Mouse (Mus musculus) forebrain, embryonic 15.5 days (tissue): ENCODE measurements around the gene Mrpl22. TPM values are rescaled to one million over a fixed set of nuclear protein-coding genes. Genes with fewer than 3 reads are reported as not detected.
A peak's percentile ranks its signal among the peaks of the same experiment; 100 is the strongest.

Source experiments
- ATAC-seq: fragments of 200-750 bp; cut with Nextera tagmentation; replicated peaks from 2 replicates; pipeline ENCODE4 v1.8.0; 2017; ENCODE audit warnings: mild to moderate bottlenecking, moderate TSS enrichment, moderate library complexity
- H3K27ac ChIP-seq: fragments of 300-500 bp; sonication (generic); replicated peaks from 2 replicates; pipeline ENCODE4 v1.5.1; 2015; ENCODE audit warnings: mild to moderate bottlenecking, inconsistent platforms
- H3K27me3 ChIP-seq: fragments of 300-500 bp; sonication (generic); 2 replicates; pipeline ENCODE4 v1.6.1; 2015; ENCODE audit warnings: inconsistent platforms
- H3K36me3 ChIP-seq: fragments of 300-500 bp; sonication (generic); 2 replicates; pipeline ENCODE4 v1.6.1; 2015; ENCODE audit warnings: mild to moderate bottlenecking, inconsistent platforms
- H3K4me1 ChIP-seq: fragments of 300-500 bp; sonication (generic); 2 replicates; pipeline ENCODE4 v1.6.1; 2015; ENCODE audit warnings: inconsistent platforms
- H3K4me2 ChIP-seq: fragments of 300-500 bp; sonication (generic); replicated peaks from 2 replicates; pipeline ENCODE4 v1.6.1; 2015; ENCODE audit warnings: mild to moderate bottlenecking, inconsistent platforms
- H3K4me3 ChIP-seq: fragments of 300-500 bp; sonication (generic); 2 replicates; pipeline ENCODE4 v1.5.1; 2015; ENCODE audit warnings: mild to moderate bottlenecking, inconsistent platforms
- H3K9ac ChIP-seq: fragments of 300-500 bp; sonication (generic); replicated peaks from 2 replicates; pipeline ENCODE4 v1.6.1; 2015; ENCODE audit warnings: mild to moderate bottlenecking, inconsistent platforms
- H3K9me3 ChIP-seq: fragments of 300-500 bp; sonication (generic); 2 replicates; pipeline ENCODE4 v1.6.1; 2016; ENCODE audit warnings: inconsistent platforms
- WGBS: fragments of 180-500 bp; shearing (Covaris S2); methylation state at CpG from one replicate; pipeline ENCODE4 v1.1.7; 2015; ENCODE audit warnings: mixed read lengths; 5-methylcytosine and 5-hydroxymethylcytosine counted together
- polyA plus RNA-seq: library from polyadenylated mRNA; unstranded; fragments of >200 nt; fragmentation: Nextera tagmentation; extraction: Ambion mirVana; gene quantifications from 2 replicates; pipeline ENCODE4 v1.2.1, GENCODE M21; 2015

Mrpl22 gene
- 106 and 107 TPM in 2 replicates for polyA plus RNA-seq

DNA sequence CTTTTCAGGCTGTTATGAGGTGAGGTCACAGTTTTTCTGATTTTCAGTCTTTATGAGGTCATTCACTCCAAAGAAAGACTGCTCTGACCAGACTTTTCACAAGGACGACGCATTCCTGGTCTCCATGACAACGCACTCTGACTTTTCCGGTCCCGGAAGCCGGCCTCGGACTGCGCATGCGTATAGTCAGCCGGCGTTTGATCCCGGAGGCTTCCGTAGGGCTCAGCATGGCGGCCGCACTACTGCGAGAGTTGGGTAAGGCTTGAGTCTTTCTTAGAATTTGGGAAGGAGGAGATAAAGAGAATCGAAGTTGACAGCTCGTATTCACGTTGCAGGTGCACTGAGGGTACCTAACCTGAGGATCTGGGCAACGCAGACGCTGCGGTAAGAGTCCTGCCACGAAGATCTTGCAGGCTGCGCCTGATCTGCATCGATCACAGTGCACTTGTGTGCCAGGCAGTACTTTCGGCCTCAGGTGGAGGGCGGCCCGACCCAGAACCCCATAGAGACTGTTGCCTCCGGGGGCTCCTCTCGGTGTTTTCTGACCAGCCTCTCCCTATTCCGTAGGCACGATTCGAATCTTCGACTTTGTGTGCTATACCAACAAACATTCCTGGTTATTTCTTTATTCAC lies at the start of gene Mrpl22:
Gene Mrpl22, plus strand, starts transcription at position 203 of the 633 bp plus-strand sequence.
- peaks cover 22% of the 10 kb centered on the region for H3K4me1 ChIP-seq
- peak; percentile 71 for ATAC-seq
- peaks cover 23% of the 10 kb centered on the region for H3K36me3 ChIP-seq
- 0 out of 2 replicates have a peak within 1 kb of the TSS, but pooled peaks have one; percentile 1 for H3K27ac ChIP-seq
- peak within 1 kb of the TSS; percentile 52 for H3K9ac ChIP-seq
- no peaks in the 10 kb centered on the region for H3K27me3 ChIP-seq
- peak within 1 kb of the TSS; percentile 55 for H3K4me3 ChIP-seq
- WGBS, result under 1% methylated on average over 34 of the region's 34 CpGs
- H3K4me2 ChIP-seq, result peak within 1 kb of the TSS; percentile 68
- no peaks in the 10 kb centered on the region for H3K9me3 ChIP-seq

DNA sequence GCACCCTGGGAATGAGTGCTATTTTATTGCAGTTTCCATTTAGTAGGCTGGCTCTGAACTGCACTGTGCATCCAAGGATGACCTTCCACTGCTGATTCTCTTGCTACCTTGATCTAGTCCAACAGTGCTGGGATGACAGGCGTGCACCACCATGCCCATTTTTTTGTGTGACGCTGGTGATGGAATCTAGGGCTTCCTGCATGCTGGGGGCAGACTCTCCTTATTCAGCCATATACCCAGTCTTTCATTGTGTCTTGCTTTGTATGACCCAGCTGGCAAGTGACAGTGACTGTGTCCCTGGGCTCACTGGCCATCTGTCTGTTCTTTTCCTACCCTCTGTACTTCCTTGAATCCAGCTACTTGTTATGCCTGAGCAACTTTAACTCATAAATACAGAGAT lies 47.8 kb upstream of the Mrpl22 start:
- no peaks in the 10 kb centered on the region for H3K9me3 ChIP-seq
- peaks cover 4% of the 10 kb centered on the region; the same call in 1 of the 2 replicates for H3K4me1 ChIP-seq
- H3K4me2 ChIP-seq, result no peak overlapping the region
- no peak overlapping the region for H3K9ac ChIP-seq
- WGBS, result 84% methylated on average over 2 of the region's 2 CpGs
- H3K4me3 ChIP-seq, result no peak overlapping the region
- H3K36me3 ChIP-seq, result peaks cover 63% of the 10 kb centered on the region
- H3K27ac ChIP-seq, result no peak overlapping the region
- ATAC-seq, result no peak
- H3K27me3 ChIP-seq, result no peaks in the 10 kb centered on the region

DNA sequence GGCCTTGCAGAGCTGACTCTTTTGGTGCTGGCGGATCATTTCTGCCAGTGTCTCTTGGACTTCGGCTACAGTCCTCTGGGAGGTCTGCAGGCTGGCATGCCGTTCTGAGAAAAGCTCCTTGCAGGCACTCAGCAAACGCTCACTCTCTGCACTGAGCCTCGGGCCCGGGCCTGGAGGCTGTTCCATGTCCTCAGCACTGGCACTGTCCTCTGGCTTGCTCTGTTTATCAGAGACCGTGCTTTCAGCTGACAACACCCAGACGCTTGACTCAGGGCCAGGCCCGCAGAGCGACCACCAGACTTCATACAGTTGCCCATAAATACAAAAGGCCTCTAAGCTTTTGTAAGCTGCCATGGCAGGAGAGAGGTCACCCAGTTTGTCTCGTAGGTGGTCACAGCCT lies 46.4 kb upstream of the Mrpl22 start:
- Histone ChIP-seq H3K36me3 (peaks cover 67% of the 10 kb centered on the region), H3K9ac (no peak overlapping the region), H3K4me1 (peaks cover 4% of the 10 kb centered on the region; the same call in 1 of the 2 replicates), H3K27me3 (no peaks in the 10 kb centered on the region), H3K9me3 (no peaks in the 10 kb centered on the region), H3K4me3 (no peak overlapping the region), H3K4me2 (no peak overlapping the region), H3K27ac (no peak overlapping the region)
- 88% methylated on average over 11 of the region's 11 CpGs for WGBS
- ATAC-seq, result no peak

DNA sequence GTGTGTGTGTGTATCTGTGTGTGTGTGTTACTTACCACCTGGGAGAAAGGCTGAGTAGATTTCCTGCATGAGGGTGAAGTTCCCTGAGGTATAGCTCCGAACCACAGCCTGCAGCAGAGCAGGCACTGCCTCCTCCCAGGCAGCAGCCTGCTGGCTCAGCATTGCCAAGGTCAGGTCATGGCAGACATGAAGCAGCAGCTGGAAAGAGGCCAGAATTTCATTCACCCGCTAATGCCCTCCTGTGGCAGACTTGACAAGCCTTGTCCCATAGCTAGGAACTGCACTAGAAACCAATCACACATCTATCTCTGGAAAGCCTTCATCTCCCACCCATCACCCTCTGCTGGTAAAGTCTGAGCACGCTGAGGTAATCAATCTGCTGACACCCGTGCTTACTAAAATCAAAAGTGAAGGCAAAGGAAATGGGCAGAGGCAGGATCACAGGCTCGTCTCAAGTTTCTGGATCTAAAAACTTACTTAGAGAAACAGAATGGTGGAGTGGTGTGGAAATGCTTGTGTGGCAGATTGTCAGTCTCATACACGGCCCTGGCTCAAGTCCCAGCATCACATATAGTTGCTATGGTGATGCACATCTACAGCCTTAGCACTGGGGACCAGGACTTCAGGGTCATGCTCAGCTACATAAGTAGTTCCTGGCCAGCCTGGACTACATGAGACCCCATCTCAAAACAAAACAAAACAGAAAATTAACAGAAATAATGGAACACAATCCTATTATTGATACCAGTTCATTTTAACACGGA lies 44.9 kb upstream of the Mrpl22 start:
- Histone ChIP-seq H3K4me2 (no peak overlapping the region), H3K4me1 (peaks cover 4% of the 10 kb centered on the region; the same call in 1 of the 2 replicates), H3K9me3 (no peaks in the 10 kb centered on the region), H3K4me3 (no peak overlapping the region), H3K27ac (no peak overlapping the region), H3K36me3 (peaks cover 65% of the 10 kb centered on the region), H3K27me3 (no peaks in the 10 kb centered on the region), H3K9ac (no peak overlapping the region)
- ATAC-seq, result no peak
- 69% methylated on average over 7 of the region's 7 CpGs for WGBS

DNA sequence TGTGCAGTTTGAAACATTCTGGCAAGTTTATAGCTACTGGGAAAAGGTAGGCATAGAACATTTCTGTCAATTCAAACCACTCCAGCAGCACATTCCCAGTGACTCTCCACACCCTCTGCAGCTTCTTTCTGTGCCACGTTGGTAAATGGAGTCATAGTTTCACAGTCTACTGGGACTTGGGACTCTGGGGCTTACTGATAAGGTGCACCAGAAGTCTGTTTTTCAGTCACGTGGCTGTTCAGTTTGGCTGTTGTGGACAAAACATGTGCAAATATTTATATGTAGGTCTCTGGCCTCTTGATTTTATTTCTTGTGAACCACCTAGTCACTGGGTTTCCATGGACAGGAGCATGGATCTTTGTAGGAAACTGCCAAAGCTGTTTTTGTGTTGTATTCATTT lies 43.9 kb upstream of the Mrpl22 start:
- H3K27ac ChIP-seq, result no peak overlapping the region
- no peak overlapping the region for H3K9ac ChIP-seq
- no peak overlapping the region for H3K4me3 ChIP-seq
- no peak overlapping the region for H3K4me2 ChIP-seq
- no peaks in the 10 kb centered on the region for H3K9me3 ChIP-seq
- peaks cover 4% of the 10 kb centered on the region; the same call in 1 of the 2 replicates for H3K4me1 ChIP-seq
- H3K27me3 ChIP-seq, result no peaks in the 10 kb centered on the region
- H3K36me3 ChIP-seq, result peaks cover 69% of the 10 kb centered on the region
- no peak for ATAC-seq
- WGBS, result 88% methylated on average over 2 of the region's 2 CpGs

DNA sequence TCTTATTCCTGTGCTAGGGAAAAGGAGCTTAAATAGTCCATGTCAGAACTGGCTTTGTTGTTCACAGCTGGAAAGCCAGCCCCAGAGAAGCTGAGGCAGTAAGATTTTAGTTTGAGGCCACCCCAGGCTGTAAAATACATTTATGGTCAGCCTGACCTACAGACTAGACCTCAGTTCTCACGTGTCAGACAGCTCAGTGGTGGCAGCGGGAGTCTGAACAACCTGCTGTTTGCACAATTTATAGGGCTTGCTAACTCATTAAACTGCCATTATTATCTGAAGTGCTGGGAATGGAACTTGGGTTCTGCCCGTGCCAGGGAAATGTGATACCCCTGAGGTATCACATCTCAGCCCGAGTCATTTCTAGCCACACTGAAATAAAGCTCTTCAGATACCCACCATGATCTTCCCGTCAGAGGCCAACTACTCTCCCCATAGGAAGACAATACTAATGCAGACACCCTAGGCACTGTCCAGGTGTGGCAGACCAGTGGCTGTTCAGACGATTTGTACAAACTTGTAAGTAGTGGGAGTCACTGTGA lies 42.1 kb upstream of the Mrpl22 start:
- no peak for ATAC-seq
- Histone ChIP-seq H3K27me3 (no peaks in the 10 kb centered on the region), H3K9ac (no peak overlapping the region), H3K4me1 (peaks cover 4% of the 10 kb centered on the region; the same call in 1 of the 2 replicates), H3K36me3 (peaks cover 66% of the 10 kb centered on the region), H3K27ac (no peak overlapping the region), H3K4me3 (no peak overlapping the region), H3K9me3 (no peaks in the 10 kb centered on the region), H3K4me2 (no peak overlapping the region)
- 83% methylated on average over 6 of the region's 6 CpGs for WGBS

DNA sequence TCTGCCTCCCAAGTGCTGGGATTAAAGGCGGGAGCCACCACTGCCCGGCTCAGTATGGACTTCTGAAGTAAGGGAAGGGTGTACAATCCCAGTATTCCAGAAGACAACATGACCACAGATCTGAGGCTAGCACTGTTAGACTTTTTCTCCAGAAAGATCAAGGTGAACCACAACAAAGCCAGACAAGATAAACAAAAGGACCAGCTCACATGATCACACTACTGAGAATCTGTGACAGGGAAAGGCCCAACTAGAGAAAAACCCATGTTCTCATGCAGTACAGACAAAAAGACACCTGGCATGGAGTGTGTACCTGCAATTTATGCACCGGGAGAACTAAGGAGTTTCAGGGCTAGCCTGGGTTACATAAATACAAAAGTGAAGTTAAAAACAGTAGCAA lies 39.4 kb upstream of the Mrpl22 start:
- Histone ChIP-seq H3K9ac (no peak overlapping the region), H3K4me1 (no peaks in the 10 kb centered on the region), H3K4me2 (no peak overlapping the region), H3K4me3 (no peak overlapping the region), H3K27me3 (no peaks in the 10 kb centered on the region), H3K27ac (no peak overlapping the region), H3K9me3 (no peaks in the 10 kb centered on the region), H3K36me3 (peaks cover 85% of the 10 kb centered on the region)
- WGBS, result 92% methylated on average over 3 of the region's 3 CpGs
- no peak for ATAC-seq

DNA sequence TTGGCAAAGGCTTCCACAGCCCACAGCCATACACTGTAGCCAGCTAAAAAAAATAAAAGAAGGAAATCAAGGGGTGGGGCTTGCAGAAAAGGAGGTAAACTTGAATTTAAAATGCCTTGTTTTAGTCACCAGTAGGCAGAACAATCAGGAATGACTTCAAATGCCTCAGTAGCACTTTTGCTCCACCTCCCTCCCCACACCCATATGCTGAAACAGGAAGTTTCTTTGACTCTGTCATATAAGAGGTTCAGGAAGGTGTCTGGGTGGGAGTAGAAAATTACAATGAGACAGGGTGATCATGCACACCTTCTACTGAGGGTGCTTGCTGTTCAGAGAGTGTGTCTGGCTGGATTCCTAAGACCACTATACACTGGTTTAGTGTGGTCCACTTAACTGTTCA lies 36.6 kb upstream of the Mrpl22 start:
- H3K4me1 ChIP-seq, result no peaks in the 10 kb centered on the region
- H3K9me3 ChIP-seq, result no peaks in the 10 kb centered on the region
- H3K4me3 ChIP-seq, result no peak overlapping the region
- no peak overlapping the region for H3K9ac ChIP-seq
- H3K27ac ChIP-seq, result no peak overlapping the region
- H3K27me3 ChIP-seq, result no peaks in the 10 kb centered on the region
- H3K36me3 ChIP-seq, result peaks cover 87% of the 10 kb centered on the region
- ATAC-seq, result no peak
- no peak overlapping the region for H3K4me2 ChIP-seq

DNA sequence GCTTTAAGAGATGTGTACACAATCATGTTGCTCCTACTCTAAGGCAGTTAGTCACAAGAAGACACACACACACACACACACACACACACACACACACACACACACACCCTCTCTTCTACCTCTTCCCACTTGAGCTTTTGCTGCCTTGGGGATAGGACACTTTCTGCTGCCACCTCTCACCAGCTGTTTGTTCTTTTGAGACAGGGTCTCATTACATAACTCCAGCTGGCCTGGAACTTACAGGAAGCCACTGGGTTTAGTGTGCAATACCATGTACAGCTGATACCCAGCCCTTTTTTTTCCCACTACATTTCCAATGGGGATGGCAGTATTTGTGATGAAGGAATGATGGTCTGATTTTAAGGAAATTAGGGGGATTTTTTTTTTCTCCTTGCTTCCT lies 36.2 kb upstream of the Mrpl22 start:
- peaks cover 87% of the 10 kb centered on the region for H3K36me3 ChIP-seq
- no peak for ATAC-seq
- no peak overlapping the region for H3K4me2 ChIP-seq
- H3K9ac ChIP-seq, result no peak overlapping the region
- H3K9me3 ChIP-seq, result no peaks in the 10 kb centered on the region
- H3K4me3 ChIP-seq, result no peak overlapping the region
- no peaks in the 10 kb centered on the region for H3K4me1 ChIP-seq
- no peaks in the 10 kb centered on the region for H3K27me3 ChIP-seq
- H3K27ac ChIP-seq, result no peak overlapping the region

DNA sequence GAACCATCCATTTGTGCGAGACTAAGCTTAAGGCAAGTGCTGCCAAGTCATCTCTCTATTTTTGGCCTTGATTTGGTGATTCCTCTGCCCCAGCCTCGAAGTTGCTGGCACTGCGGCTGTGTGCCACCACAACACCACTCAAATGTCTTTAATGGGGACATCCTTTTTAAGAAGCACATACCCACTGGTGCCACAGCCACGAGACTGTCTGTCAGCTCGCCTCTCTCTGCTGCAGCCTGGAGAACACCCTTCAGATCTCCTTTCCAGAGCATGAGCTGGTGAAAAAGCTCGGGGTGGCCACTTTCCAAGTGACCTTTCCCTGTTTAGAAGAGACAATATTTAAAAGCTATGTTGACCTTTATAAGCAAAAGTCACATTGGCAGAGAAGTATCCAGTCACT lies 34.8 kb upstream of the Mrpl22 start:
- 94% methylated on average over 6 of the region's 6 CpGs for WGBS
- H3K36me3 ChIP-seq, result peaks cover 88% of the 10 kb centered on the region
- no peak for ATAC-seq

DNA sequence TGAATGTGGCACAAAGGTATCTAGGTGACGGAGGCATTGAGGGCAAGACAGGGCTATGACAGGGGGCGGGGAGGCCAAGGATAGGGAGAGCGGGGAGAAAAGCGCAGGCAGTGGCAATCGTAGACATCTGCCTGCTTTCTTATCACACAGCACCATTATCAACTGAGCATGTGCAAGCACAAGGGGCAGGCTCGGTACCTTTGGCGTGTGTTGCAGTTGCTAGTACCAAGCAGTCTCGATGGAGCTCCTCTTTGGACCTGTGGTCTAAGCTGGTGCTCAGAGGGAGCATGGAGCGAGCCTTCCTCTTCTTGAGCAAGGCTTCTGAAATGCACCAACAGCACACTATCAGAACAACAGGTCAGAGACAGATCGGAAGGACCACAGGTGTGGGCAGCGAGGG lies 32.6 kb upstream of the Mrpl22 start:
- H3K9ac ChIP-seq, result no peak overlapping the region
- no peaks in the 10 kb centered on the region for H3K4me1 ChIP-seq
- no peaks in the 10 kb centered on the region for H3K27me3 ChIP-seq
- H3K4me3 ChIP-seq, result no peak overlapping the region
- ATAC-seq, result no peak
- H3K4me2 ChIP-seq, result no peak overlapping the region
- peaks cover 71% of the 10 kb centered on the region for H3K36me3 ChIP-seq
- no peak overlapping the region for H3K27ac ChIP-seq
- WGBS, result 91% methylated on average over 11 of the region's 11 CpGs
- no peaks in the 10 kb centered on the region for H3K9me3 ChIP-seq

More for the DNA sequence above, 34.8 kb upstream of the Mrpl22 start:
- no peak overlapping the region for H3K4me3 ChIP-seq
- no peak overlapping the region for H3K27ac ChIP-seq
- H3K9ac ChIP-seq, result no peak overlapping the region
- no peak overlapping the region for H3K4me2 ChIP-seq
- H3K27me3 ChIP-seq, result no peaks in the 10 kb centered on the region
- H3K9me3 ChIP-seq, result no peaks in the 10 kb centered on the region
- H3K4me1 ChIP-seq, result no peaks in the 10 kb centered on the region

DNA sequence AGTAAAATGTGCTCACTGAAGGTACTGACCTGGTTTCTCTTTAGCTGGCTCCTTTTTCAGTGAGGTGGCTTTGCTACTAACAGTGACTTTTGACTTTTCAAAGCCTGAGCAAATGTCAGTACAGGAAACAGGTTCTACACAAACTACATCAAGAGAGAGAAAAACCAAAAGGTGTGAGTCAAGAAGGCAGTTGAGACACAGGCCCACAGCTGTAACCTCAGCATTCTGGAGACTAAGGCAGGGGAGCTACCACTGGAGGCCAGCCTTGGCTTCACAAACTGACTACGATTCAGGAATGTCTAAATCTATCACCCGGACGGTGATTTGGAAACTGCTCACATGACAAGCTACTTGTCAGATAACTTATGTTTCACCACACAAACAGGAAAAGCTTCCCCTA lies 32.0 kb upstream of the Mrpl22 start:
- Histone ChIP-seq H3K36me3 (peaks cover 70% of the 10 kb centered on the region), H3K27ac (no peak overlapping the region), H3K4me2 (no peak overlapping the region), H3K27me3 (no peaks in the 10 kb centered on the region), H3K9me3 (no peaks in the 10 kb centered on the region), H3K4me3 (no peak overlapping the region), H3K4me1 (no peaks in the 10 kb centered on the region), H3K9ac (no peak overlapping the region)
- no peak for ATAC-seq
- 97% methylated on average over 3 of the region's 3 CpGs for WGBS
